Mouse (Mus musculus): ENCODE measurements at regions not wholly inside any gene's neighbourhood (a gene's known extent, or its start where the extent isn't known, plus 50 kb on each side); places are given as distances from the start of the nearest gene placed in this dataset.

DNA sequence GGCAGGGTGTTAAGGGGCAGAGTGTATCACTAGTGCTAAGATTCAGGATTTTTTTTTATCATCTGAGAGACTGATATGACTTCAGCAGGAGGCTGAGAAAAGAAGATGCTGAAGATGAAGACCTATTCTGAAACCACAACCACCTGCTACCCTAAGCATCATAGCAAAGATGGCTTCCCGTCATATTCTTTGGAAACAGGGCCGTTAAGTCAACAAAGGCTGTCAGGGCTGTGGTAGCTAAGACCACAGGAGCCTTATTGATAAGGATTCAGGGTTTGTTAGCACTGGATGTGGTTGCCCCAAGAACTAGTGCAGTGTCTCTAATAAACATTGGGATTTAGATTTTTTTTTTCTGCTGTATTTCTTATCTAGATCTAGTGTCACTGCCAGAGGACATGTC is 56.7 kb upstream of the Rasgrp1 start:
- peak; percentile 64 for DNase-seq

DNA sequence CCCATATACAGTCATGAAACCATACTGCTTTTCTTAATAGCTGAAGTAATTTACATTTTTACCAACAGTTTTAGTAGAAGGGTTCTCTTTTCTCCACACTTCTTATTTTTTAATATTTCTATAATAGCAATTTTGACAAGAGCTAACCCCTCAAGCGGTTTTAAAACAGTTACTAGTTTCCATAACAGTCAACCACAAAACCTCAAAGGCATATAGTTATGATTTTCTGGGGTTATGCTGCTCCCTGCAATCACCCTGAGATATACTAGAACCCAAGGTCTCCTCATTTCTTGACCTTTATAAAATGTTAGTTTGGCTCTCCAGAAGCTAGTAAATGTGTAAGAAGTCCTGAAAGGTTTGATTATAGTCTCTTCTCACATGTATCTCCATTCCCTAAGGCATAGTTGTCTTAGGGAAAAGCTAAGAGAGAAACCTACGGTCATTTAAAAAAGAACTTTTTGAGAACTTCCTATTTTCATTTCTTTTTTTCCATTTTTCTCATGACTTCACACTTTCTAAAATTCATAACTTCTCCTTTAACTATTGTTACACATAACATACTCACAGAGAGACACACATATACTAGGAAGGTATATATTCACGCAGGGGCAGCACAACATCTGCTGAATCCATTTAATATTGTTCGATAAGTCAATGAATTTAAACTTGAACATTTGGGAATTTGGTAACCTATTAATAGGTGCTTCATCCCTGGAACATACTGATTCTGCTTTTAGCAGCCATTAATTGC is 60.8 kb upstream of the Rasgrp1 start:
- no peak for DNase-seq

DNA sequence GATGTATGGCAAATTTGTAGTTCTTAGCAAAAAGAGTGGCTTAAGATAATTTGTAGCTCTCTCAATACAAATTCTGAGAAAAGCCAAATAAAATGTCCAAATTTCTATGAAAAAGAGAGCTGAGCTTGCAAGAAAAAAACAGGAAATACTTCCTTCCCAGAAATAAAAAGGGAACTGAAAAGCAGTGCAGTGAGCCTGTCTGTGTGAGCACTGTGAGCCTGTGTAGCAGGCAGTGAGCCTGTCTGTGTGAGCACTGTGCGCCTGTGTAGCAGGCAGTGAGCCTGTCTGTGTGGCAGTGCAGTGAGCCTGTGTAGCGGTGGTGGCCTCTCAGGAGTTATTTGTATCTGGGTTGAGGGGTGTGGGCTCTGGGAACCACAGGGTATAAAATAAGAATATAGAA is 62.7 kb upstream of the Rasgrp1 start:
- peak; percentile 68 for DNase-seq

DNA sequence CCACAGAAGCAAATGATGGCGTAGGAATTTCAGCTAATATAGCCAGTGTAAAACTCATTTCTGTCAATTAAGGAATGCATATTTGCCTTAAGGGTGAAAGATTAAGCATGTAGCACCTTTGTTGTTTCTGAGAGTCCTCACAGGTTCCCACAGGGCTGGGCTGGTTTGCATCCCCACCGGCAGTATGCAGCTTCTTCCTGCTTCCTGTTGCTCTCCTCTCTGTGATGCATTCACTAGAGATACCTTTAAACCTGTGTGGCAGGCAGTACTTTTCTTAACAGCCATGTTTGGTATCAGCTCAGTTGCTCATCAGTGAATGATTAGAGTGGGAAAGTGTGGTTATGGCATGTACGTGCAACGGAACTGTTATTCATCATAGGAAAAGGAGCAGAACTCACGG is 65.4 kb upstream of the Rasgrp1 start:
- peak; percentile 71 for DNase-seq

DNA sequence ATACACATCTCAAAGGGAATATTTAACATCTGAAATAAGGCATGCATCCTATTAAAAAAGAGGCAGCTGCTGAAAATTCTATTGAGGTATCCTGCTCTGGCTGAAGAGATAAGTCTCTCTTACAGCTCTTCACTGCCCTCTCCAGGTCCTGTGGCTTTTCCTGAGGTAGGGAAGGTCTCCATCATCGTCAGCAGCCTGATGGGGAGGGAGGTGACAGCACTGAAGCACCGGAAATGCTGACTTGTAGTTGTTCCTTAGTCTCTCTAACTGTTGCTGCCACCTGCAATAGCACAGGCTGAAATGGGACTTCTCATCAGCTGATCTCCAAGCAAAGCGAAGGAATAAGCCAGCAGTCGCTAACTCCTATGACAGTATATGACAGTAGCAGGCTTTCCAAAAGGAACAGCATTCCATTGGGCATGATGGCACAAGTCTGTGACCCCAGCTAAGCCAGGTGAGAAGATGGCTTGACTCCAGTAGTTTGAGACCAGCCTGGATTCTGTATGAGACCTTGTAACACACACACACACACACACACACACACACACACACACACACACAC is 69.3 kb upstream of the Rasgrp1 start:
- peak; percentile 76 for DNase-seq

DNA sequence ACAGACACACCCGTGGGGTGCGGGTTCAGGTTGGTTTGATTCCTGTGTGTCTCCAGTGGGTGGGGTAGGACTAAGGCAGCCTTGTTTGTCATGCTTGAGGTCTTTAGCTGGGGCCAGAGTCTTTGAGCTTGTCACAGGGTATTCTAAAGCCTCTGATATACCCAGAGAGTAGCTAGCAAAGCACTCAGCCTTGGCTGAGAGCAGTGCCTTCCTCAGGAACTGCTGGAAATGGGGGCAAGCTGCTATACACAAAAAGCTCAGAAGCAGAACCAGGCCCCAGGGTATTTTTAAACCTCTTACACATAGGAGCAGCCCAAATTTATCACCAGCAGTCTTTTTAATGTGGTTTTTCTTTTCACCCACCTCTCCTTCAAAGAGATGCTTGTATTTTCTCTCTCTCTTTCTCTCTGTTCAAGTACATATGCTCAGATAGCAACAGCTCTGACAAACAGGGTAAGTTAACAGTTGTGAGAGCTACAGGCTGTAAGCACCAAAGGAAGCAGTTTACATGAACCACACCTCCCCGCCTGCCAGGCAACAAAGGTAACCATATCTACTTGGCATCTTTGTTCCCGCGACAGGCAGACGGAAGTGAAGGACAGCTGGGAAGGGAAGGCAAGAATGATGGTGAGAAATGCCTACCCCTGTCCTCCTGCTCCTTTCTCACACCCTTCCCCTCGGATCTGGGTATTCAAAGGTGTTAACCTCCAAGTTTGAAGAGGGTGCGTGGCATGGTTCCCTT is 74.6 kb upstream of the Rasgrp1 start:
- peak; percentile 82 for DNase-seq

DNA sequence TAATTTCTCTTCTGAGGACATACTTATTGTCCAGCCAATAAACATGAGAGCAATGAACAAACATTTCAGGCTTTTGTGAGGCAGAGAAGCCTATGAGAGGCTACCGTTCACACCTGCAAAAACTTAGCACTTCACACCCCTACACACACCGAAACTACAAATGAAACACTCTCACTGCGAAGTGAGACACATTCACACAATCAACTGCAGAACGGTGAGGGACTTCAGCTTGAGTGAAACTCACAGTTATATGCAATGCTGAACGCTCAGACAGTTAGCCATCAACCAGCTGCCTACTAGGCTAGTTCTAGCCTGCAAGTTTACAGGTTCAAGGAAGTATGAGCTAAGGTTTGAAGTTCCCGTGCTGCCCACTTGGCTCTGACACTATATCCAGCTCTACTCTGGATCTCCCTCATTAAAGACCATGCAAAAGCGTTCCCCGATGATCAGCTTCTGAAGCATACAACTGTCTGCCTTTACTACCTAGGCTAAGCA is 75.4 kb upstream of the Rasgrp1 start:
- DNase-seq: peak; percentile 43

DNA sequence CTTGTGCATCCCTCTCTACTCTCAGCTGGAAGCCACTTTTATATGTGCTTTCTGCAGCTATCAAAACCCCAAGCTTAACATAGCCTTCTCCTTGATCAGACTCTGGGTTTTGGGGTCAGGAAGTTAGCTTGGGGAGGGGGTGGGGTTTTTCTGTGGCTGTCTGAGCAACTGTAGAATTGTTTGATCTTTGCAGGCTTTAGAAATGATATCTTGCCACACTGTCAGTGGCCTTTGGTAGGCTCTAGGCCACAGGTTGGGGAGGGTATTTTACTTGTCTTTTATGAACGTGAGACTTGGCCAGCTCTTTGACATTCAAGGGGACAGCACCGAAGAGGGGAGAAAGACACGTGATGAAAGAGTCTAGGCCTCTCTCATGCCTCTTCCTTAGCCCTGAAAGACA is 75.9 kb upstream of the Rasgrp1 start:
- DNase-seq: peak; percentile 69

DNA sequence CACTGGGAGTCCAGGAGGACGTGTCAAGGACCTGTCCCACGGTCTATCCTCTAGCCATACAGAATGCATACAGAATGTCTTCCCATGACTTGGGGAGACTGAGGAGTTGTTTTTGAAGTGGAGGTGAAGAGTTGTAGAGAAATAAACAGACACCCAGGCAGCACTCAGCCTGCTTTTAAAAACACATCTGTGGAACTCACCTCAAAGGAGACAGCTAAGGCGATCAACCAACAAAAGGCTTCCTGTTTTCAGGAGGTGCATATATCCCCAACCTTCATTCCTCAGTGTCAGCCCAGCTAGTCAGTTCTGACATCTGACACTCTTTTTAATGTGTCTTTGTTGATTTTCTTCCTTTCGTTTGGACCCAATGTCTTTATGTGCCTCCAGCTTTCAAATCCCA is 78.6 kb upstream of the Rasgrp1 start:
- DNase-seq: peak; percentile 69

DNA sequence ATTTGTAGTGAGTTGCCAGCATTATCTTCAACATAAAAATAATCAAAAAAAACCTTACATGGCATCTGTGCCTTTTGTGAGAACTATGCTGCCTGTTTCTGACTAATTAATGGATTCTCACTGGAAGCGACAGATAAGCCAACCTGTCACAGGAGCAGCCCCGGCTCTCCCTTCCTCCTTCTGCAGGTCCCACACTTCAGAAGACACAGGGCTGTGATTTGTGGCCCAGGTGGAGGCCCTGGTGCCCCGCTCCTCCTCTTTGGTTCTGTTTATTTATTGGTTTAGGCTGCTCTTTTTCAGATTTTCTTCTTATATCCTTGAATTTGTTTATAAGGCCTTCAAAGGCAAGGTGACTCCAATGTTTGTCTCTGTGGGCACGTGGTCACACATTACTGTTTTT is 80.0 kb upstream of the Rasgrp1 start:
- DNase-seq: peak; percentile 50

DNA sequence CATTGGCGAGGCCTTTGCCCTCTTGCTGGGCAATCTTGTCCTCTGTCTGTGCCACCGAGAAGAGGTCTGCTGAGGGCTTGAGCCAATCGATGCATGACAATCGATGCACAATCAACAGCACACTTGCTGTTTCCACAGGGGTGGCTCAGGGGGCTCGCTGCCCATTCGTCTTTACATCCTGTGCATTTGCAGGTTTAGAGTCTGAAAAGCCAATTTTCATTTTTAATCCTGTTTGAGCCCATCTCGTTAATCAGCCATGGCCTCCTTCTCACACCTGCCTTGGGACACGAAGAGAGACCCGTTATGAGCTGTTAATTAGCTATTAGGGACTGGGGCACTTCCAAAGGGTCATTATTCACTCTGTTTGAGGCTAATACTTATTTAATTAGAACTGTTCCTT is 86.4 kb upstream of the Rasgrp1 start:
- DNase-seq: peak; percentile 1

DNA sequence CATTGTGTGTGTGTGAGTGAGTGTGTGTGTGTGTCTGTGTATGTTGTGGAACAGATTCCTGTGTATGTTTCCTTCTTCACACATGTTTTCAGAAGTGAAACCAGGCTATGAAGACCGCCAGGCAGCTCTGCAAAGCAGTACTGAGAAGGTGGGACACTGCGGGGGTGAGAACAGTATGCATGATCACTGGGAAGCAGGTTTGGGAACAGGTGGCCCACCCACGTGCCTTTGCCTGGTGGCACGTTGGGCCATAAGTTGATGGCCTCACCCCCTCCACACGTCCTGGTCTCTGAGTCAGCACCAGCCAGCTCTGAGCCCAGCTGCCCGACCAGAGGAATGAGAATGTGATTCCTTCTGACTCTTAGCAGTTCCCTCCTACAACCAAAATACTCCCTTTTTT is 89.2 kb upstream of the Rasgrp1 start:
- peak; percentile 55 for DNase-seq

DNA sequence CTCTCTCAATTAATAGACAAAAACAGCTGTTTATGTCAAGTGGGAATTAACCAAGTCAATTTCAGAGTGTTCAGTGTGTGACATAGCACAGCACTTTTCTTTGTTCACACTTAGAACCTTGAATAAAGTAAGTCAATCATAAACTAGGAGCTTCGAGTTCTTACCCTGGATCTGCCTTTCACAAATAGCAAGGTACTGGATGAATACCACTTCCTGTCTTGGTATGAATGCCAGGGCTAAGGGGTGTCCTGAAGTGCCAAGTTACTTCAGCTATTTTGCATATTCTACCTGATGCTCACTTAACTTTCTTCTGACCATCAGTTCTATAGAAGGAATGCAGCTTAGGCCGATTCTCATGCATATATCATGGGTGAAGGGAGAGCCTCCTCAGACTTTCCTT is 90.1 kb upstream of the Rasgrp1 start:
- DNase-seq: peak; percentile 20

DNA sequence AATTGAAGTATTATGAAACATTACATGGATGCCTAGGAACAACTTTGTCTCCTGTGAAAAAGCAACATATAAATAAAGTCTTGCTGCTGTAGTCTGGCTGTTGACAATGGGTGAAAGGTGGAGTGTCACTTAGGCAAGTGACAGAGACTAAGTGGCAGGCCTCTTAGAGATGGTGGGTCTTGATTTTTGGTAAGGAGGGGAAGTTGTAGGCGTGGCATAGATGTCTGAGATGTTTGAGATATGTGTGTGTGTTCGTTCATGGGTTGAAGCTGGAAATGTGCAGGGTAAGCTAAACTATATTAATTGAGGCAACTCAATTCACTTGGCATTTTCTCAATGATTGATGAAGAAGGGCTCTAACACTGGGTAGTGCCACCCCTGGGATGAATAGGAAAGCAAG is 90.7 kb upstream of the Rasgrp1 start:
- DNase-seq: peak; percentile 41

DNA sequence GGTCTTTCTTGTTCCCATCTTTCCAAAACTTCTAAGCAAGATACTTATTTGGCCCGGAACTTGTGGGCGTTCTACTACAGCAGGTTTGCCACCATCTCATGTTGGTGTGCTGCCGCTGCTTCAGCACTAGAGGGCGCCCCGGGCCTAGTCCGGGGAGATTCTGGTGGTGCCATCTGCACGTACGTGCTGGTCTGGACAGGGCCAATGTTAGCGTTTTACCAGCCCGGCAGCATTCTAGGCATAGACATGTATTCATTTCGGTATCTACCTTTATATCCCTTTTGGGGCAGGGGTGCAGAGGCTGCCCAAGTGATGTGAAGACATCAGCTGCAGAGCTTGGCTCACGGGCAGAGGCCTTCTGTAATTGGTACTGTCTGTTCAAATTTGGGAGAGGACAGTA is 95.3 kb upstream of the Rasgrp1 start:
- DNase-seq: peak; percentile 70

DNA sequence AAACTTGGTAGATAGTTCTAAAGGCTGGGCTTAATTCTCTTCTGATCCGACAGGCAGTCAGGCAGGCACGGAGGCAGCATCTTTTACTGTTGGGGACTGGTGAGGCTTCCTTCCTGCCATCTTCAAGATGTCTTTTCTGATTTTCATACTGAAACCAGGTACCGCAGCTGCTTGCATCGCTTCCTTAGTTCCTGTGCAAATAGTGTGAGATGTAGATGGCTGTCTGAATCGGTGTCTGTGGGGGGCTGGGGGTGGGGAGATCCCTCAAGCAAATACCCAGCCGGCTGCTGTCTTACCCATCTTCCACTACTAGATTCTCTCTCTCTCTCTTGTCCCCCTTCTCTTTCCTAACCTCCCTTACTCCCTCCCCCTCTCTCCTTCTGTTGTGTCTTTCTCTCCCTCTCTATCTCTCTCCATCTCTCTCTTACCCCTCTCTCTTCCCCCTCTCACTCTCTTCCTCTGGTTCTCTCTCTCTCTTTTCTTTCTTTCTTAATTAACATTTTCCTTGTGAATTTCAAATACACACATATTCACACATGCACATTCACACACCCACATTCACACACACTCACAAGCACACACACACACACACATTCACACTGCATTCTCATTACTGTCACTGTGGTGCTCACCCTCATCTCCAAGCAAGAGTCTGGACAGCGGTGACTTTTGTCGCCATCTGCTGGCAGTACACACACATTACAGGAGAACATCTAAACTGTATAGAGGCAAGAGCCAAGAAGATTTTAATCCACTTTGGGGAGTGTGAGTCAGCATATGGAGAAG is 96.0 kb upstream of the Rasgrp1 start:
- peak; percentile 88 for DNase-seq

DNA sequence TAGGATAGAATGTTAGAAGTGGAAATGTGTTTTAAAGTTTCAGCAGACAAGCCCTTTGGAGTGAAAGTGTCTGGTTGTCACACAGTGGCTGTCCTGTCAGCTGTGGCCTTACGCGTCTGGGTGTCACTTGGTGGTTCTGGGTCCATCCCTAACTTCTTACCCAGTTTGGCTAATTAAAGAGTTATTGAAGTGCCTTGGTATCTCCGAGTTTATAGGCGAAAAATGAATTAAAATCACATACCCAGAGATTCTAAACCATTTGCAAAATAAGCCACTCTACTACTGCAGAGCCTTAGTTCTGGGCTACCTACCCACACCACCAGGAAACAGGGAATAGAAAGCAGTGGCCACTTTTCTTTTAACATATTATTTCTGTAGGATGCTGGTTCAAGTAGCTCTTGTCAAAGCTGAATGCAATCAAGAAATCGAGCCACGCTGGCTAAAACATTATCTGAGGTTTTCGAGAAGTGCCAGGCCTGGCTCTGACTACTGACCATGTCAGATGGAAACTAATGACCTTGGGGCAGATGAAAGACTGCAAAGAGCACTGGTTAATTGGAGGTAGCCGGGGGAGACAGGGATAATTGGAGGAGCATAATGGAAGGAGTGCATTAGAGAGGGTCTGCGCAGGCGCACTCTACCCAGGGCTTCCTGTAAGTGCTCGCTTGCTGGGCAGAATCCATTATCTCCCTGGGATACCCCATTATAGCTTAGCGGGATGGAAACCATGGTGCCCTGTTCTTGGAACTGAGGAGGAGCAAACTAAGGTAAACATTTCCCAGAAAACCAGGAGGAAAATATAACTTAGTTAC is 96.8 kb upstream of the Rasgrp1 start:
- DNase-seq: no peak

DNA sequence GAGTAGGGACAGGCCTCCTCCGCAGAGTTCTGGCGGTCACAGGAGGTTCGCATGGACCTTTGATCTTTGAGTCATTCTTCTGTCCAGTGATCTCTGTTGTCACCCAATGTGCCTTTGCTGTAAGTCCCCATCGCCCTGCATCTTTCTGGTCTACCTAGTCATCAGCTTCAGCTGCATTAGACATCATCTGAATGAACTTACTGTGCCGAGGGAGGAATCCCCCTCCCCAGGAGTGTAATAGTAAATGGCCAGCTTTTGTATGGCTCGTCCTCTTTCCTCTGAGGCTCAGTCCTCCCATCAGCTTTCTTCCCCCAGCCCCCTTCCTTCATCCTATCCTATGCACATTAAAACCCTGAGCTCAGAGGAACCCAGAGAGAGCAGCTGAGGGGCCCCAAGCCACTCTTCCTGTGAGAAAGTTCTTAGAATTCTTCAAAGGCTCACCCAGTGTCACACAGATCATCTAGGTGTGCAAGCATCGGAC is 98.0 kb upstream of the Rasgrp1 start:
- peak; percentile 74 for DNase-seq

DNA sequence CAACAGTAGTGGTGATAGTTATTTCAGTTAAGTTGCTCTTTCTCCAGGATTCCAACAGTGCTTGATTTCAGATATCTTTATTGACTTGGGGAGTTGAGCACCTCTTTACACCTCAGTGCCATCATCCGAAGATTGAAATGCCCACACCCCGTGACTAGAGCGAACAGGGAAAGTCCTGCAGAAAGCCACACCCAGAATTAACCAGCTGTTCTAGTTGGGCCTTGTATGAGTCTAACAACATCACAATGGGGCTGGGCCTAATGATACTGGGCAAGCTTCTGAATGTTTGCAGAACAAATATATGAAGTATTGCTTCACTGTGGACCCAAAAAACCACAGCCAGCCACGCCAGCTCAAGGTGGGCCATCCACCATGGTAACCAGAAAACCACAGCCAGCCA is 100.1 kb upstream of the Rasgrp1 start:
- no peak for DNase-seq

DNA sequence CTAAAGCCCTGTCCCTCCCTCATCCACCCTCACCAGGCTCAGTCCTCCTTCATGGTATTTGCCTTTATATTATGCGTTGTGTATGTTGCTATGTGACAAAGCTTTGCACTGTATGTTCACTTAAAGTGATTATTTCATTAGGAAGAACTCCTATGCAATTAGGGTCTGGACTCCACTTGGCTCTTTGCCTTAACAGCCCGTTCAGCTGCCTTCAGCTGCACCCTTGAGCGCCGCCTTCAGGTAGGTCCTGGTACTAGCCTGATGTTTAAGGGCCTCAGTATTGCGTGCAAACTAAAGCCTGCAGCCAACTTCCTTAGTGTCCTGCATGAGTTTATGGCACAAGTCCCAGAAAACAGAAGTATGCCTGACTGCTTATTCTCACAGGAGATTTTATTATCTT is 101.9 kb upstream of the Rasgrp1 start:
- DNase-seq: peak; percentile 84

DNA sequence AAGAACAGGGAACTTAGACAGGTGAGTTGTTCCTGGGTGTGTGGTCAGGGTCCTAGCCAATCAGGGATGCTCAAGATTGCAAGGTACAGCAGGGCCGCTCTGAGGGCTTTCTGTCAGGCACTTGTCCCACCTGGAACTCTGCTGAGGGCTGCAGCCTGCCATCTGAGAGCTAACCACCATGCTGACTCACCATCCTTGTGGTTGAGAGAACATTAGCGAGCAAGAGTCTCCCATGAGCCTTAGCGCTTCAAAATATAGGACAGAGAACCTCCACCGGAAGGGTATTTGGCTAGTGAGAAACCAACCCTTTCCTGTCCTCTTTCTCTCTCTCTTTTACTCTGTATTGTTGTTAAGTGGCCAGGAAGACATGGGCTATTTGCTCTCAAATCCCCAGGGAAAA is 104.1 kb upstream of the Rasgrp1 start:
- peak; percentile 81 for DNase-seq

Measured in thymus, postnatal 14 days (tissue).